7 mouse cellular contexts compared by ENCODE assay signal in the genomic region with DNA sequence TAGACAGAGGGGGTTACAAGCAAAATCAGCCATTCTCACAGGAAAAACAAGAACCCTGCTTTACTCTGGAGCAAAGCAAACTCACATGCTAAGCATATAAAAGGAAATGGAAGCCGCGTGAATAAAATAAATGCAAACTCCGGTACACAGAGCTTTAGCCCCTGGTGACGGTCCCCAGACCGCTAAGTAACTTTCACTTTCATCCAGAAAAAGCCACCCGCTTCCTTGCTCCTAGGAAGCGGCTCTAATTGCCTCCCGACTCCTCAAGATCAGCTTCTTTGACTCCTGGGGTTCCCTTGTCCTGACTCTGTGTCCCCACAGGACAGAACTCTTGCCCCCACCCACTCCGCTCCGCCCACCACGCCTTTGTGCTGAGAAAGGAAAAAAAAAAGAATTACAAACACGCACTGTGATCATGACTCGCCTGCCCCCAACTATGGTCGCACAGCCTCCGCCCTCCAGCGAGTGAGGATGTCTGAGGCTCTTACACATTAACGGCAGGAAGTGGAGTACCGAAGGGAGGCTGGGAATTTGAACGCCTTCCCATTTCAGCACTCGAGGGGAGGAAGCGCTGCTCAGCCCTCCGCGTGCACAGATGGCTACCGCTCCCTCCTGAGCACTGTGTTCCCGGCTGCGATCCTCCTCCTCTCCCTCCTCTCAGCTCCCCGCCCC.
DNase-seq lines count a peak whose midpoint lies in the region; ATAC-seq lines count a peak whose summit lies in the region.

No protein-coding gene starts in this region.

- no peaks in the 10 kb centered on the region for H3K9me3 ChIP-seq in intestine, embryonic 16.5 days (ENCODE audit: control insufficient read depth, low read length)

- peak overlapping the region; percentile 95 for H3K27ac ChIP-seq in intestine, embryonic 16.5 days (ENCODE audit: low read length)

- DNase-seq in adrenal gland, adult 8-10 months = peak; percentile 73
- peak; percentile 63 for DNase-seq in embryo, embryonic 11.5 days (ENCODE audit: low read depth, low spot score)
- peak; percentile 72 to 82 for DNase-seq in gastrocnemius, postnatal 36 days
- peak; percentile 81 to 94 for DNase-seq in left cerebral cortex, postnatal 25 days (ENCODE audit: low spot score in 2 of 2)
- DNase-seq in mesoderm, embryonic 11.5 days (ENCODE audit: low read depth, low spot score) = peak; percentile 85
- DNase-seq in right cerebral cortex, postnatal 36 days (ENCODE audit: low spot score in 2 of 2) = peak; percentile 84 to 88

- ATAC-seq in intestine, embryonic 16.5 days = peak; percentile 87

- peak overlapping the region; percentile 72 for H3K4me2 ChIP-seq in intestine, embryonic 16.5 days (ENCODE audit: low read depth, low read length)

- WGBS in intestine, embryonic 16.5 days = under 1% methylated on average over 27 of the region's 27 CpGs

- H3K4me1 ChIP-seq in intestine, embryonic 16.5 days (ENCODE audit: control insufficient read depth, insufficient read depth, low read length) = peaks cover 45% of the 10 kb centered on the region

- no peaks in the 10 kb centered on the region for H3K36me3 ChIP-seq in intestine, embryonic 16.5 days (ENCODE audit: control insufficient read depth, insufficient read depth, low read length)

- peak overlapping the region; percentile 57 for H3K4me3 ChIP-seq in intestine, embryonic 16.5 days (ENCODE audit: low read length)

- intact Hi-C loops in gastrocnemius, postnatal 36 days (cut with DNase I) = loop anchor here (5.0 kb wide), 1 partner anchor 43 kb away; no protein-coding TSS in a partner anchor
- intact Hi-C loops in left cerebral cortex, postnatal 25 days (cut with DNase I) = loop anchor here (1.0 kb wide), 1 partner anchor 59 kb away; no protein-coding TSS in a partner anchor

- peak overlapping the region; percentile 64 for H3K9ac ChIP-seq in intestine, embryonic 16.5 days (ENCODE audit: low read depth, low read length)

- H3K27me3 ChIP-seq in intestine, embryonic 16.5 days (replicated peaks; ENCODE audit: control insufficient read depth, insufficient read depth, low read length) = no peaks in the 10 kb centered on the region

Comparison
In these comparisons a context has a peak if more than half of its experiments do, and no peak if none do; other contexts are left out.
1. Peak in every context shown above with its lines: DNase-seq, ATAC-seq, H3K4me3 ChIP-seq and H3K27ac ChIP-seq.